Mouse (Mus musculus): Measurements from ENCODE around the gene Plxnd1. TPM values are rescaled to one million over a fixed set of nuclear protein-coding genes. Genes with fewer than 3 reads are reported as not detected.

The Plxnd1 gene
- polyA plus RNA-seq, 1 experiment, result 26.2 TPM

- no peak overlapping the region for H3K4me3 ChIP-seq (ENCODE audit: low read depth, low read length)
- TF ChIP-seq POLR2A (IDR thresholded peaks at IDR 0.05; ENCODE audit: low read depth, low read length) (no peak), CTCF (IDR thresholded peaks at IDR 0.05; ENCODE audit: extremely low read depth, insufficient read length, insufficient replicate concordance, low read depth, low read length) (no peak)
- WGBS, result 72% methylated on average over 8 of the region's 8 CpGs
- 0 out of 2 replicates have a peak overlapping the region, but pooled peaks have one; percentile 56 for H3K27ac ChIP-seq (ENCODE audit: insufficient read depth, low read depth, low read length)
- peaks cover 4% of the 10 kb centered on the region; the same call in 1 of the 2 replicates for H3K4me1 ChIP-seq (ENCODE audit: control insufficient read depth, insufficient read depth, insufficient read length, low read length)
- H3K27me3 ChIP-seq (ENCODE audit: control insufficient read depth, insufficient read depth, low read length), result no peaks in the 10 kb centered on the region
- no peaks in the 10 kb centered on the region for H3K36me3 ChIP-seq (ENCODE audit: control insufficient read depth, insufficient read depth, low read length)
Observed at GRCm38 (mm10) chr6:115909940-115910339, 84.9 kb downstream of the Plxnd1 start.

- WGBS, result 92% methylated on average over 3 of the region's 3 CpGs
- Histone ChIP-seq H3K27me3 (ENCODE audit: control insufficient read depth, insufficient read depth, low read length) (no peaks in the 10 kb centered on the region), H3K4me1 (ENCODE audit: control insufficient read depth, insufficient read depth, insufficient read length, low read length) (peaks cover 4% of the 10 kb centered on the region; the same call in 1 of the 2 replicates), H3K4me3 (ENCODE audit: low read depth, low read length) (no peak overlapping the region), H3K36me3 (ENCODE audit: control insufficient read depth, insufficient read depth, low read length) (no peaks in the 10 kb centered on the region), H3K27ac (ENCODE audit: insufficient read depth, low read depth, low read length) (peak overlapping the region; percentile 12; the same call in 1 of the 2 replicates)
- TF ChIP-seq POLR2A (IDR thresholded peaks at IDR 0.05; ENCODE audit: low read depth, low read length) (no peak), CTCF (IDR thresholded peaks at IDR 0.05; ENCODE audit: extremely low read depth, insufficient read length, insufficient replicate concordance, low read depth, low read length) (no peak)
Observed at GRCm38 (mm10) chr6:115909052-115909451, 85.8 kb downstream of the Plxnd1 start.

GRCm38 (mm10) chr6:115908421-115908982 lies 86.3 kb downstream of the Plxnd1 start:
- Histone ChIP-seq H3K27ac (ENCODE audit: insufficient read depth, low read depth, low read length) (0 out of 2 replicates have a peak overlapping the region, but pooled peaks have one; percentile 12), H3K4me1 (ENCODE audit: control insufficient read depth, insufficient read depth, insufficient read length, low read length) (peaks cover 4% of the 10 kb centered on the region; the same call in 1 of the 2 replicates), H3K36me3 (ENCODE audit: control insufficient read depth, insufficient read depth, low read length) (no peaks in the 10 kb centered on the region), H3K27me3 (ENCODE audit: control insufficient read depth, insufficient read depth, low read length) (no peaks in the 10 kb centered on the region), H3K4me3 (ENCODE audit: low read depth, low read length) (no peak overlapping the region)
- TF ChIP-seq POLR2A (IDR thresholded peaks at IDR 0.05; ENCODE audit: low read depth, low read length), result no peak
- TF ChIP-seq CTCF (IDR thresholded peaks at IDR 0.05; ENCODE audit: extremely low read depth, insufficient read length, insufficient replicate concordance, low read depth, low read length), result no peak
- 55% methylated on average over 6 of the region's 6 CpGs for WGBS

DNA sequence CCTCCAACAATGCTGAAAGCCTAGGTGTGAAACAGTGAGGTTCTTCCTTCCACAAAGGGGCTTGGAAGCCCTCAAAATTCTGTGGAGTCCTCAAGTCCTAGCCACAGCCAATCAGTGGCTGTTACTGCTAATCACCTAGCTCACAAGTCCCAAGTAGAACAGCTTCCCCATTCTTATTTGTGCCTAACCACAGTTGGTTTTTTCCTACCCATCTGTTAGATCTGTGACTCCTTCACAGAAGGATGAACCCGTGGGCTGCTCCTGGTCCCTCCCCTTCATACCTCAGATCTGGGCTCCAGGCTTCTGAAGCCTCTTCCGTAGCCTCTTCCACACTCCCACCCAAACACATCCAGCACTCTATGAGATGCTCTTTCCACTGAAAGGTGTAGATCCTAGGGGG lies 87.9 kb downstream of the Plxnd1 start:
- H3K4me1 ChIP-seq (ENCODE audit: control insufficient read depth, insufficient read depth, insufficient read length, low read length), result peaks cover 4% of the 10 kb centered on the region; the same call in 1 of the 2 replicates
- TF ChIP-seq CTCF (IDR thresholded peaks at IDR 0.05; ENCODE audit: extremely low read depth, insufficient read length, insufficient replicate concordance, low read depth, low read length) (no peak), POLR2A (IDR thresholded peaks at IDR 0.05; ENCODE audit: low read depth, low read length) (no peak)
- H3K36me3 ChIP-seq (ENCODE audit: control insufficient read depth, insufficient read depth, low read length), result no peaks in the 10 kb centered on the region
- no peak overlapping the region for H3K4me3 ChIP-seq (ENCODE audit: low read depth, low read length)
- WGBS, result 86% methylated on average over 2 of the region's 2 CpGs
- H3K27me3 ChIP-seq (ENCODE audit: control insufficient read depth, insufficient read depth, low read length), result no peaks in the 10 kb centered on the region
- H3K27ac ChIP-seq (ENCODE audit: insufficient read depth, low read depth, low read length), result no peak overlapping the region

DNA sequence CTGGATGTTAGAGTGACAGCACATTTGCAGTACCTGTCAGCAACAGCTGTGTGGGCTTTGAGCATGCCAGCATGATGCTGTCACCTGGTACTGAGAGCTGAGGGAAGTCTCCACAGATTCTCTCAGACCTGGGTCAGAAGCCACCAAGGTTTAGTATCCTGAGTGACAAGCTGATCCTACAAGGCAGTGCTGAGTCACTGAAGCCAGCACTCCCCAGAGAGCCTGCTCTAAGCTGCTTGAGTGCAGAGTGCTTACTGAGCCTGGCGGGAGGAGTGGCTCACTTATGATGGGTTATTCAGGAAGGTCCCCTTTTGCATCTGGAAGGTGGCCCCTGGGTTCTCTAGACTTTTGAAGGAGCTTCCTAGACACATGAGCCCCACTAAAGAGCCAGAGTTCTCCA lies 88.3 kb downstream of the Plxnd1 start:
- H3K4me3 ChIP-seq (ENCODE audit: low read depth, low read length), result no peak overlapping the region
- no peak overlapping the region for H3K27ac ChIP-seq (ENCODE audit: insufficient read depth, low read depth, low read length)
- TF ChIP-seq CTCF (IDR thresholded peaks at IDR 0.05; ENCODE audit: extremely low read depth, insufficient read length, insufficient replicate concordance, low read depth, low read length) (no peak), POLR2A (IDR thresholded peaks at IDR 0.05; ENCODE audit: low read depth, low read length) (no peak)
- H3K27me3 ChIP-seq (ENCODE audit: control insufficient read depth, insufficient read depth, low read length), result no peaks in the 10 kb centered on the region
- no peaks in the 10 kb centered on the region for H3K36me3 ChIP-seq (ENCODE audit: control insufficient read depth, insufficient read depth, low read length)
- peaks cover 4% of the 10 kb centered on the region; the same call in 1 of the 2 replicates for H3K4me1 ChIP-seq (ENCODE audit: control insufficient read depth, insufficient read depth, insufficient read length, low read length)
- 86% methylated on average over 1 of the region's 1 CpGs for WGBS

DNA sequence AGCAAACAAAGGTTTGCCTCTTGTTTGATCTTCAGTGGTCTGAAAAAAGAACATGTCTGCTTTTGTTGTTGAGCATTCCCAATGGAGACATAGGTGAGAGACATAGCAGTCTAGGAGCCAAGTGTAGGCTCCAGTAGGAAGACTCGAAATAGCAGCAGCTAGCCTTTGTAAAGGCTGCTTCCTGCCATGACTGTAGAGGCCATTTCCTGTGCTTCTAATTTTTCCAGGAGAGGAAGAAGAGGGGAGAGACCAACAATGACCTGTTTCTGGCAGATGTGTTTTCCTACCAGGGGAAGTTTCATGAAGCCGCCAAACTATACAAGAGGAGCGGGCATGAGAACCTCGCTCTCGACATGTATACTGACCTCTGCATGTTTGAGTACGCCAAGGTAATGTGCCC lies 89.2 kb downstream of the Plxnd1 start:
- no peaks in the 10 kb centered on the region for H3K27me3 ChIP-seq (ENCODE audit: control insufficient read depth, insufficient read depth, low read length)
- no peaks in the 10 kb centered on the region for H3K36me3 ChIP-seq (ENCODE audit: control insufficient read depth, insufficient read depth, low read length)
- 0 out of 2 replicates have a peak overlapping the region, but pooled peaks have one; percentile 31 for H3K27ac ChIP-seq (ENCODE audit: insufficient read depth, low read depth, low read length)
- peaks cover 4% of the 10 kb centered on the region; the same call in 1 of the 2 replicates for H3K4me1 ChIP-seq (ENCODE audit: control insufficient read depth, insufficient read depth, insufficient read length, low read length)
- 94% methylated on average over 6 of the region's 6 CpGs for WGBS
- no peak for TF ChIP-seq CTCF (IDR thresholded peaks at IDR 0.05; ENCODE audit: extremely low read depth, insufficient read length, insufficient replicate concordance, low read depth, low read length)
- TF ChIP-seq POLR2A (IDR thresholded peaks at IDR 0.05; ENCODE audit: low read depth, low read length), result no peak
- H3K4me3 ChIP-seq (ENCODE audit: low read depth, low read length), result no peak overlapping the region

Other genes with a start within 250 kb of the Plxnd1 start
- 0.17 TPM in 1 of 2 replicates, not detected in the other for gene Tmem40, start 232.6 kb downstream of the Plxnd1 start, polyA plus RNA-seq (2012; rRNA removed)
- gene Cand2, start 220.5 kb downstream of the Plxnd1 start, polyA plus RNA-seq (2012; rRNA removed), result 2.1 and 3.4 TPM in 2 replicates
- gene Rpl32, start 186.3 kb downstream of the Plxnd1 start, polyA plus RNA-seq (2012; rRNA removed), result 364 and 436 TPM in 2 replicates
- gene Efcab12, start 156.6 kb downstream of the Plxnd1 start, polyA plus RNA-seq (2012; rRNA removed), result 0.04 TPM in 2 replicates
- gene Mbd4, start 141.6 kb downstream of the Plxnd1 start, polyA plus RNA-seq (2012; rRNA removed), result 0.19 and 0.57 TPM in 2 replicates
- gene Ift122, start 141.5 kb downstream of the Plxnd1 start, polyA plus RNA-seq (2012; rRNA removed), result 3.0 and 3.1 TPM in 2 replicates
- 0.27 and 0.35 TPM in 2 replicates for gene Rho, start 63.3 kb downstream of the Plxnd1 start, polyA plus RNA-seq (2012; rRNA removed)
- gene H1foo, start 50.1 kb downstream of the Plxnd1 start, polyA plus RNA-seq (2012; rRNA removed), result not detected in 2 replicates
- 4.0 and 11.7 TPM in 2 replicates for gene Tmcc1, start 198.5 kb upstream of the Plxnd1 start, polyA plus RNA-seq (2012; rRNA removed)
- gene Washc2, start 213.0 kb upstream of the Plxnd1 start, polyA plus RNA-seq (2012; rRNA removed), result 13.6 and 42.1 TPM in 2 replicates

Measured in small intestine, adult 2 months (tissue).